Mouse (Mus musculus) thymus, postnatal 25 days (tissue): ENCODE measurements around the gene Sh3bp4.
A peak's percentile ranks its signal among the peaks of the same experiment; 100 is the strongest.

ENCODE experiments used
- DNase-seq: peaks from one replicate; pipeline ENCODE4 v3.0.0; 2022

Gene Sh3bp4

GRCm38 (mm10) chr1:89071371-89072142, 1.3 kb downstream of the Sh3bp4 start:
- no peak for DNase-seq

DNA sequence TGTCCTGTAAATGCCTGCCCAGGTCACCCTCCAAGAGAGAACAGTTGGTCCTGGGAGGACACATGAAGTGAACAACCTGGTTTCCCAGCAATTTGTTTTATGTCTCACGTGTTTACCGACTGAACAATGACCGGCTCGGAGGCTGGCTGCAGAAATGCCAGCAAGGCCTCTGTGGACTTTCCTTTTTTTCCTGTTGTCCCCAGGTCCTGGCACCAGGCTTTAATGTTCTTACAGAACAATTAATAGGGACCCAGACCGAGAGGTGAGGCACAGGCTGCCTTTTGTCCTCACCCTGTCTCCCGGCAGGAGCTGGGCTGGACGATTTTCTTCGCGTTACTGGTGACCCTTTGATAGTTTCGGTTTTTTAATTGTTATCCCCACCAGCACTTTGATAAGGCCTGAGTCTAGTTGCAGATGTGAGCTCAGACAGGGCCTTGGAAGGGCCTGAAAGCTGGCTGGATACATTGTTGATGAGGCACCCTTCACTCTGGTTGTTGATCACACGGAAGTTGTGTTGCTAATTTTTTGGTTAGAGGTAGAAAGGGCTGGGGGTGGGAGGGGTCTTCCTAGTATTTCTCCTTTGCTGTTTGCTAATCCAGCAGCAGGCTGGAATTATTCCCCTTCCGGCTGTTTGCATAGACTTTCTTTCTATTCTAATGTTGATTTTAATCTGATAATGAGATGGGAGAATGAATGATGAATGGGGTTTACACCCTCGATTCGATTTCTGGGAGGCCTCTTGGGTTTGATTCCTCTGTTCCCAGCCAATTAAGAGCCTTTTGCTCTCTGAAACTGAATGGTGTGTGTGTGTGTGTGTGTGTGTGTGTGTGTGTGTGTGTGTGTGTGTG, 2.2 kb downstream of the Sh3bp4 start:
- DNase-seq, result no peak

- DNase-seq, result no peak
These were observed 3.2 kb downstream of the Sh3bp4 start for GRCm38 (mm10) chr1:89073291-89073846.

- DNase-seq, result no peak
These were observed 4.5 kb downstream of the Sh3bp4 start for GRCm38 (mm10) chr1:89074678-89075077.

DNA sequence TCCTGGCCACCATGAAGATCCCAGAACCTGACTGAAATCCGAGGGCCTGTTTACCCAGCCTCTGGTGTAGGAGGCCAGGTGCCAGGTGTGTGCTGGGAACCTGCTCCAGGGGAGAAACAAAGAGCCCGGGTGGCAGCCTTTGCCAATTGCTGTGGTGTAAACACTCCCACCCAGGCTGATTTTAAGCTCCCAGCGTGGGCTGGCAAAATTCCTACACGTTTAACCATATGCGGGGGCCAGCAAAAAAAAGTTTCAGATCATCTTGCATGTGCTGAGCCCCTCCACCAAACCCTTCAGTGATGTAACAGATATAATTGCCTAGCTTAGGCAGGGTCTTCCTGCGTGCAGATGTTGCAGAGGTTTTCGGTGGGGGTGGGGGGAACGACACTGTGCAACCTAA, 4.9 kb downstream of the Sh3bp4 start:
- no peak for DNase-seq

- DNase-seq, result no peak
These were observed 6.6 kb downstream of the Sh3bp4 start for GRCm38 (mm10) chr1:89076777-89077176.

DNA sequence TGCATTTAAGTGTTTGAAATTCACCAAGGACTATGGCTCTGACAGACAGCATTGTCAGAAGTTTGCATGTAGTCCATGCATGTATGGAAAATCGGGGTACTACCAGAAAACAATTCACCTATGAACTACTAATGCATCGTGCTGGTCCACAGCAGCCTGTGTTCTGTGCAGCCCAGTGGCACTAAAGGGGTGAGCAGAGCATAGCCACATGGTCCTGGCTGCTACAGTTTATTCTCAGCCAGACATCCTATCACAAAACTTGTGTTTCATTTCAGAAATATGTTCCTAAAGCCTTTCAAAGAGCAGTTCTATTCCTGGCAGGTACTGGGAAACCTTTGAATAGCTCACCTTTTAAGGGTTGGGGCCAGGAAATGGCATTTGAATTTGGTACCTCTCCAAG, 8.0 kb downstream of the Sh3bp4 start:
- no peak for DNase-seq

DNA sequence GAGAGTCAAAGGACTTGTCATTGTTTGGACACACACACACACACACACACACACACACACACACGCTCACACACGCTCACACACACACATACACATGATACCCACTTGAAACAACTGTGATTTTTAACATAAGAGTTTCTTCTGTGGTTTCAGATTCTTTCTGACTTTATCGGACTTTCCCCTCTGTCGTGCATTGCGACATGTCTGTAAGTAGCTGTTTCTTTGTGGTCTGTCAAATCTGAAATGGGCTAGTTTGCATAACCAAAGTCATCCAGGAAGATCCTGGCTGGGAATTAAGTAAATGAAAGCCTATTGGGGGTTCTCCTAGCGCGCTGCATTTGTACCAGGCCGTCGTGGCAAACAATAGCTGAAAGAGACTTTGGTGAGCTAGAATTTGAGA, 8.5 kb downstream of the Sh3bp4 start:
- DNase-seq, result no peak

DNA sequence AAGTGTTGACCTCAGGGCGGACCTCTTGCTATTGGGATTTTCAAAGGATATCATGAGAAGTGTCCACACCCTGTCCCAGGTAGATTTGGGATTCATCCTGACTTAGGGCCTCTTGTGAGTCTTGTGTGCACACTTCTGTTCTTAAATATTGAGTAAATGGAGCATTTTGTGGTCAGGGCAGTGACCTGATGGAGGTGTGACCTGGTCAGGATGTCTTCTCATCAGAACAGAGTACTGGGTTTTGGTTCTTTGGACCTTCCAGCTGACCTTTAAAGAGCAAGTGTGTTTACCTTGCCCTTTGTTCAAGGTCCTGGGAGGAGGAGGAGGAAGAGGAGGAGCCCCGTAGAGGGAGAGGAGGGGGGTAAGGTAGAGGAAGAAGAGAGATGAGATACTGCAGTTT, 9.0 kb downstream of the Sh3bp4 start:
- DNase-seq, result no peak

GRCm38 (mm10) chr1:89080371-89080770, 10.2 kb downstream of the Sh3bp4 start:
- DNase-seq, result no peak

- DNase-seq, result no peak
These were observed 10.6 kb downstream of the Sh3bp4 start for GRCm38 (mm10) chr1:89080795-89081194.

DNA sequence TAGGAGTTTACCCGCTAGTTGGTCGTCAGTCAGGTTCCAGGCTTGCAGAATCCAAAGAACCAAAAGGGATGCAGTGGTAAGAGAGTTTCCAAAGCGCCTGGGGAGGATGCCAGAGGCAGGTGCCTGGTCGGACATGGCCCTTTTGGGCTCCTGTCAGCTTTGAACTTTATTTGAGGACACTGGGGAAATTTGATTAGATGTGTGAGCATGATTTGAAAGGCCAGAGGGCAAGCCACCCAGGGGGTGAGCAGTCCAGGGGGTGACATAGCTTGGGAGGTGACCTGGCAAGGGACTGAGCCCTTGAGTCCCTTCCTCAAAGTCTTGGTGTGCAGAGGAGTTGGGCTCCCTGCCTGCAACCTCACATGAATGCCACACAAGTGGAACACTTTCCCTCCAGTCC, 11.2 kb downstream of the Sh3bp4 start:
- no peak for DNase-seq

DNA sequence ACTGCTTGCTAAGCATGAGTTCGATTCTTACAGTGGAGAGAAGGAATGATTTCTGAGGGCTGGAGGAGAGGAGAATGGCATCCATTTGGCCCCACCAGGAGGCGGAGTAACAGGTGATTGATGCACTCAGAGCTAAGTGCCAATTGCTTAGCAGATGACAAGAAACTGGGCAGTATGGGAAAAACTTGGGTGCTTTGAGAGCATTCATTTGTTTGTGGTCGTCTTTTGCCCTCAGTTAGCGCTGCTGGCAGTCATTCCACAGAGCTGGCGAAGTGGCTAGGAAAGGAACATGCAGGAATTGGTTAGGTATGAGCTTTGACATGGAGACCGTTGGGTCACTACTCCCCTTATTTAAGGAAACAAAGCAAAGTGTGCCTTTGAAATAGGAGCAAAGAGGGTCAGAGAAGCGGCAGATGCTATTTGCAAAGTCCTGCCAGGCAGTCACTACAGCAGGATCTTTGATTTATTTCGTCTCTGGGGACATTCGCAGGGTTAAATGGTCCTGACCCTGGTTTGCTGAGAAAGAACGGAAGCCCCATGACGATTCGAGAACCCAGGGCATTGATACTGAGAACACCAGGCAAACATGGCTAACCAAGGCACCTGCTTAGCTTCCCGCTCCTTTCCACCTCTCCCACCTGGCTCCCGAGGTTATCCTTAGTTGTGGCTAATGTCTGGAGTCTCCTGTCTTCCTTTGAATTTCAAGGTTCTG, 12.1 kb downstream of the Sh3bp4 start:
- DNase-seq, result no peak

- no peak for DNase-seq
These were observed 16.4 kb downstream of the Sh3bp4 start for GRCm38 (mm10) chr1:89086575-89087153.

GRCm38 (mm10) chr1:89088144-89088543, 17.9 kb downstream of the Sh3bp4 start:
- DNase-seq, result no peak

DNA sequence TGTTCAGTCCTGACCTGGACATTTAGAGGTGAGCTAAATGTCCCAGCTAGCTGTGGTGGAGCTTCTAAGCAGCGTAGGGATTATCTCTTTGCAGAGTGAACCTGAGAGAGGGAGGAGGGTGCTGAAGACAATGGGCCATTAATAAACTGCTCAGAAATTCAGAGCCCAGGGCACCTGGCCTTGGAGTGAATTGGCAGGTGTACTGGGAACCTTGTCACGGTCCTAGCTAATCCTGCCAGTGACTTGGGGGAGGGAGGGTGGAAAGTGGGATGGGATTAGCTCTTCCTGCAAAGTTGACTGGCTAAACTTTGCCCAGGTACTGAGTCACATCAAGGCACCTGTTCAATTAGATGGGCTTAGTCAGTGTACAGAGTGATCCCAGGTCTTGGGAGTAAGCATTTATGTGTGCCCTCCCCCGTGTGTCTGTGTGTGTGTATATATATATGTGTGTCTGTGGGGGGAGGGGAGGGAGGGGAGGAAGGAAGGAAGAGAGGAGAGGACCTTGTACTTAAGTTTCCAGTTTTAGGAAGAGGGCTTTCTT, 18.6 kb downstream of the Sh3bp4 start:
- no peak for DNase-seq

DNA sequence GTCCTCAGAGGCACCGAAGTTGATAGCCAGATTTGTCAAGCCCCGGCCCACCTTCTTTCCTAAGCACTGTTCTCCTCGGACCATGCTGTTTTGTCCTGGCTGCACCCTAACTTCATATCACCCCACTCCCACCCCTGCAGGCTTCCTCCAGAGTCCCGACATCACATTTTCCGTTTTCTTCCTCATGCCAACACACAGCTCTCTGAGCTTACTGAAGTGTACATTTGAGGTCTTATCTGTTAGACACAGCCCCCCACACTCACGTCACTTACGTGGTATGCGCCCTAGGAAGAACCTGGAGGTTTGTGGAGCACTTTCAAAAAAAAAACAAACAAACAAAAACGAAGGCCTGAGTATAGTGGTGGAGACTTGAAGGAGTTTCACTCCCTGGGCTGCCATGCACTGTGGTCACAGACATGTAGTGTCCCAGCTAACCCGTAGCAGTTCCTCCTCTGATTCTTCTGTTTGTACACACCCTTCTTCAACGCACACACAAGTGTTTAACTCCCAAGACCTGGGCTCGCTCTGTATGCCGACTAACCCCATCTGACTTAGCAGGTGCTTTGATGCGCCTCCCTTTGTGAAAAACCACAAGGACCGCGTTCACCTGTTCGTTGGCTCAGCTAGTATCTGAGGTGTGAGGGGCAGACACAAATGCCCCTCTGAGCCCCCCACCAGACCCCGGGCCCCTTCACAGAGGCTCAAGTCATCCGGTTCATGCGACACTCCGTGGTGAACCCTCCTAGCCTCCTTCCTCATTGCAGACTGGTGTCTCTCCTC, 19.8 kb downstream of the Sh3bp4 start:
- peak; percentile 39 for DNase-seq

DNA sequence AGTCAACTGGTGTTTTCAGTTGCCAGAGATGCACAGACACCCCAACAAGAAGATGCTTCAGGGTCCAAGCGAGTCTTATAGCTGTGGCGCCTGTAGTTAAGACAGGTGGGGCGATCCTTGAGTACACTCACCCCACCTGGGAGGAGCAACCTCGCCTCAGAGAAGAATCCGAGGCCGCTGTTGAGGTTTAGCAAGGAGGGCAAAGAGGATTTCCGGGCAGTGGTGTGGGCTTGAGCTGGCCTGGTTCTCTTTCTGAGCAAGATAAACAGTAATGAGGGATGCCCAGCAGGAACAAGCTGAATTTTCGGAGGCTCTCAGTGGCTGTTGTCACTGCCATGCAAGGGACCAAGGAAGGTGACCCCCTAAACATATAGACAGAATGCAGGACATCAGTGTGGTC, 20.5 kb downstream of the Sh3bp4 start:
- DNase-seq, result no peak

DNA sequence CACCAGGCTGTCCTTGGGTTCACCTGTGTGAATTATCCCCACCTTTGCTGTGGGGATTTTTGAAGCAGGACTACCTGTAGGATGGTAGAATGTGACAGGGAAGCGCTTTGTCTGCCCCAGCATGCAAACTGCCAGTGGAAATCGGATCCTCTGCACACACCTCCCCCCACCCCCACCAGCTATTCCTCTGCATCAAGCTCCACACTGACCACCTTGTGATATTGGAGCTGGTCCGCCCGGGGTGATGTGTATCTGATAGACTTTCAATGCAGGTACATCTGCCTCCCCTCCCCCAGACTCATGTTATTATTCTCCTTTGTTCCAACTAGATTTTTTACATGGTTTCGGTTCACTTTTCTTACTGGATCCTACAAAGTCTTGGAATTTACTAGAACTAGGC, 21.8 kb downstream of the Sh3bp4 start:
- no peak for DNase-seq

DNA sequence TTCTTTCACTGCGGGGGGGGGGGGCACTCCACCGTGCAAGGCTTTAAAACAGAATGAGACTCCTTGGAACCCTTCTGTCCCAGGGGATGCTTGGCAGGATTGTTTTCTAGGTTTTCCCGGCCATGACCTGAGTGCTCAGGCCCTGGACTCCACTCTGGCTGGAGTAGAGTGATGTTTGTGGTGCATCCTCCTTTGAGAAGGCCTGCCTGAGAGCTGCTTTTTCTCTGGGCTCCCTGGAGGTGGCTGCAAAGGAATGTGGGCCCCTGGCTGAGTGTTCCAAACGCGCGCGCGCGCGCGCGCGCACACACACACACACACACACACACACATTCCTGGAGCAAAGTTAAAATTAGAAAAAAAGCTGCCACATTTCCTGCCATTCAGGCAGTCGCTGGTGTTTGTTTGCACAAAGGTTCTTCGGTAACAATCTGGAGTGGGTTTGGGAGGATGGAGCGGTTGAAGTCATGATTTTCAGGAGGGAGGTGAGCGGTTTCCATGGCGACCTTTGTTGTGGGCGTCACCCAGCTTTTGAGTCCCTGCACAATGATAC, 22.3 kb downstream of the Sh3bp4 start:
- DNase-seq, result peak; percentile 39

GRCm38 (mm10) chr1:89093696-89094095, 23.5 kb downstream of the Sh3bp4 start:
- no peak for DNase-seq
